ENCODE assay signal across 8 mouse cellular contexts in the genomic region with DNA sequence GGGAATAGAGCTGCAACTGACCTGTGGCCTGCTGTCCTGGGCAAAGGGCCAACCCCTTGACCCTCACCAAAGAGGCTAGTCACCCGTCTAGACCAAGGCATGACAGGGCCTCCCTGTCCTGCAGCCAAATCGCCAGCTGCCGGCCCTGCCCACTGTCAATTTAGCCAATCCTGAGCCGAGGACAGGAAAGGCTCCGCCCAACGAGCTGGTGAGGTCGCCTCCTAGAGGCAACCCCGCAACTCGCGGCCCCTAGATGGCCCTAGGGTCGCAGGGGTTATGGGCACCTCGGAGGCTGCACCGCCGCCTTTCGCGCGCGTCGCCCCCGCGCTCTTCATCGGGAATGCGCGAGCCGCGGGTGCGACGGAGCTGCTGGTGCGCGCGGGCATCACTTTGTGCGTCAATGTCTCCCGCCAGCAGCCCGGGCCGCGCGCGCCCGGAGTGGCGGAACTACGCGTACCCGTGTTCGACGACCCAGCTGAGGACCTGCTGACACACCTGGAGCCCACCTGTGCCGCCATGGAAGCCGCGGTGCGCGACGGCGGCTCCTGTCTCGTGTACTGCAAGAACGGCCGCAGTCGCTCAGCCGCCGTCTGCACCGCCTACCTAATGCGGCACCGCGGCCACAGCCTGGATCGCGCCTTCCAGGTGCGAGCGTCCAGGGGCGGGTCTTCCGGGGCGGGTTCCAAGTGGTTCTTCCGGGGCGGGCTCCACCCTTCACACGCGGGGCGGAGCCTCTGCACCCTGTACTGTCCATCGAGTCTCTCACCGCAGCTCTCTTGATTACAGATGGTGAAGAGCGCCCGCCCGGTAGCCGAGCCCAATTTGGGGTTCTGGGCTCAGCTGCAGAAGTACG. TPM values are rescaled to one million over a fixed set of nuclear protein-coding genes. Genes with fewer than 3 reads are reported as not detected.
DNase-seq lines count a peak whose midpoint lies in the region; ATAC-seq lines count a peak whose summit lies in the region.

A gene (plus strand): TSS at position 203 of the 853 bp plus-strand sequence.

- WGBS in lung, embryonic 16.5 days = under 1% methylated on average over 66 of the region's 81 CpGs

- peak within 1 kb of the TSS; percentile 82 for H3K4me3 ChIP-seq in lung, embryonic 16.5 days (ENCODE audit: low read length)

- H3K9me3 ChIP-seq in lung, embryonic 16.5 days (ENCODE audit: control insufficient read depth, low read length) = no peaks in the 10 kb centered on the region

- no peaks in the 10 kb centered on the region; the same call in 1 of the 2 replicates for H3K27me3 ChIP-seq in lung, embryonic 16.5 days (ENCODE audit: control insufficient read depth, insufficient read depth, low read depth, low read length)

- H3K4me2 ChIP-seq in lung, embryonic 16.5 days (ENCODE audit: low read depth, low read length) = peak within 1 kb of the TSS; percentile 87

- peak within 1 kb of the TSS; percentile 83 for H3K9ac ChIP-seq in lung, embryonic 16.5 days (ENCODE audit: low read length)

- H3K36me3 ChIP-seq in lung, embryonic 16.5 days (ENCODE audit: control insufficient read depth, insufficient read depth, low read length) = no peaks in the 10 kb centered on the region

- peak within 1 kb of the TSS; percentile 93 for H3K27ac ChIP-seq in lung, embryonic 16.5 days (ENCODE audit: low read length)

- ATAC-seq in frontal cortex, adult (ENCODE audit: low TSS enrichment) = peak; percentile 53
- ATAC-seq in hematopoietic stem cell, adult 5-6 weeks (replicated peaks in 1 of 2; ENCODE audit: insufficient read depth in 1 of 2, low FRiP score in 2 of 2, low TSS enrichment in 1 of 2, low read depth in 1 of 2, poor library complexity in 2 of 2, severe bottlenecking in 2 of 2) = peak; percentile 65 to 71
- ATAC-seq in lung, embryonic 16.5 days (ENCODE audit: low read depth) = peak; percentile 89

- peak; percentile 93 for DNase-seq in Muller cell, postnatal 12 days (ENCODE audit: inconsistent ontology term)
- peak; percentile 92 for DNase-seq in cerebellum, adult 9-10 months
- DNase-seq in layer of hippocampus, adult 9-10 months (ENCODE audit: low spot score) = peak; percentile 65
- peak; percentile 67 for DNase-seq in ovary, postnatal 10 days (ENCODE audit: low spot score)
- peak; percentile 90 for DNase-seq in thymus, postnatal 0 days (ENCODE audit: low spot score)

- peaks cover 28% of the 10 kb centered on the region for H3K4me1 ChIP-seq in lung, embryonic 16.5 days (replicated peaks; ENCODE audit: control insufficient read depth, insufficient read depth, low read length)

RNA-seq across cellular contexts. Expression of the gene that starts here (rescaled TPM):
- 4.4 and 6.1 TPM in 2 replicates for total RNA-seq in hematopoietic stem cell, adult 5-6 weeks (2017)
- polyA plus RNA-seq in lung, embryonic 16.5 days (2015; fragmentation: Nextera tagmentation; extraction: Ambion mirVana) = 9.8 and 11.5 TPM in 2 replicates
- polyA plus RNA-seq in thymus, postnatal 0 days (2015; fragmentation: Nextera tagmentation; extraction: Ambion mirVana) = 38.1 and 39.6 TPM in 2 replicates

Comparison
In these comparisons a context has a peak if more than half of its experiments do, and no peak if none do; other contexts are left out.
1. Peak in every context shown above with its lines: DNase-seq, ATAC-seq, H3K4me3 ChIP-seq and H3K27ac ChIP-seq.